Mouse (Mus musculus) cerebellum, adult 2 months (tissue): ENCODE data around the gene Hoxa1. TPM values are rescaled to one million over a fixed set of nuclear protein-coding genes. Genes with fewer than 3 reads are reported as not detected.

Experiments used
- DNase-seq, 2 experiments: peaks; one replicate each; pipeline ENCODE4 v3.0.0; 2021
- H3K27ac ChIP-seq: fragments of 200-500 bp; 2 replicates; pipeline ENCODE4 v1.5.1; 2012; ENCODE audit warnings: low read length, control low read depth, inconsistent platforms; ENCODE audit not compliant: insufficient read depth
- H3K27me3 ChIP-seq: fragments of 200-500 bp; 2 replicates; pipeline ENCODE4 v1.6.1; 2012; ENCODE audit warnings: inconsistent platforms, mild to moderate bottlenecking, low read length, moderate library complexity; ENCODE audit not compliant: control insufficient read depth, insufficient read depth
- H3K4me1 ChIP-seq: fragments of 200-500 bp; 2 replicates; pipeline ENCODE4 v1.6.1; 2011; ENCODE audit warnings: low read length; ENCODE audit not compliant: control insufficient read depth, insufficient read depth
- H3K4me3 ChIP-seq: fragments of 200-500 bp; replicated peaks from 2 replicates; pipeline ENCODE3; 2011; ENCODE audit warnings: mild to moderate bottlenecking, low read depth, low read length, control low read depth; ENCODE audit not compliant: insufficient read depth
- CTCF ChIP-seq: fragments of 200-500 bp; IDR thresholded peaks from 2 replicates; pipeline ENCODE4 v1.5.1; 2011; ENCODE audit warnings: low read depth, mild to moderate bottlenecking, control low read depth, low read length, moderate library complexity, borderline replicate concordance; ENCODE audit not compliant: insufficient read depth
- POLR2A ChIP-seq: fragments of 200-500 bp; IDR thresholded peaks from 2 replicates; pipeline ENCODE4 v1.6.1; 2011; ENCODE audit warnings: low read length, control low read depth, borderline replicate concordance; ENCODE audit not compliant: insufficient read depth
- WGBS: fragments of 180-500 bp; shearing (Covaris S2); methylation state at CpG from one replicate; pipeline ENCODE4 v1.1.7; 2018; 5-methylcytosine and 5-hydroxymethylcytosine counted together
- polyA plus RNA-seq: library from polyadenylated mRNA; depleted of rRNA; stranded (reverse); fragments of >200 nt; gene quantifications from 2 replicates; pipeline ENCODE4 v1.2.3, GENCODE M21; 2012

Gene Hoxa1
- polyA plus RNA-seq, 1 experiment = 0.80 TPM

DNA sequence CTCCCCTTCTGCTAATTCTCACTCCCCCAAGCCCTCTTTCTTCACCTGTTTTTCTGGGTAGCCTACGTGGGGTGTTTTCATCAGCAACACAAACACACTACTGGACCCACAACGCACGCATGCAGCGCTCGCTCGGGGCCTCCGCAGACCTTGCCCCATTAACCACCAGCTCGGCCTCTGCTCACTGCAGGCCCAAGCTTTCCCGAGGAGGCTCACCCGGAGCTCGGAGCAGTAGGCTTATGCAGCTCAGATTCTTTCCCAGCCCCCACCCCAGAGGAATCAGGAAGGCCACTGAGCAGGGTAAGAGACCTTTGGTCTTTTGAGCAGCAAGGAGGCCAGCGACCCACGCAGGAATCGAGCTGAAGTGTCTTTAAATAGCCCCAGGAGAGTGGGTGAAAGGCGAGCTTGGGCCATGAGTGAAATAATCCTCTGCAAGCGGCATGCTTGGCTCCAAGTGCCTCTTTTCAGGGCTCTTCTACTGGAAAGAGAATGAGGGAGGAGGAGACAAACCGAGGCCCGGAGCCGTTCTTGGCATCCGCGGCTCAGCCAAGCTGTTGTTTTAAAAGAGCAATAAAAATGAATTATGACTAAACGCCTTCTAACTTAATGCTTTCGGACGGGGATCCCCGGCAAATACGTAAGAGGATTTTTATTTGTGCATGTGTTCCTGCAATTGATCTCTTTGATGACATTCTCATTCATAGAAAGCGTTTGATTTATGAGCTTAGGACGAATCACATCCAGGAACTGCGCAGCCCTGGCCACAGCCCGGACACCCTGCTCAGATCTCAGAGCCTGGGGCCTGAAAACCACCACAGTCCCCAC, 2.6 kb upstream of the Hoxa1 start:
- no peak for DNase-seq
- TF ChIP-seq CTCF (no peak), POLR2A (no peak)
- Histone ChIP-seq H3K4me1 (no peaks in the 10 kb centered on the region; the same call in 1 of the 2 replicates), H3K27ac (no peak overlapping the region), H3K27me3 (peaks cover 24% of the 10 kb centered on the region; the same call in 1 of the 2 replicates), H3K4me3 (no peak overlapping the region)
- 4% methylated on average over 30 of the region's 30 CpGs for WGBS

DNA sequence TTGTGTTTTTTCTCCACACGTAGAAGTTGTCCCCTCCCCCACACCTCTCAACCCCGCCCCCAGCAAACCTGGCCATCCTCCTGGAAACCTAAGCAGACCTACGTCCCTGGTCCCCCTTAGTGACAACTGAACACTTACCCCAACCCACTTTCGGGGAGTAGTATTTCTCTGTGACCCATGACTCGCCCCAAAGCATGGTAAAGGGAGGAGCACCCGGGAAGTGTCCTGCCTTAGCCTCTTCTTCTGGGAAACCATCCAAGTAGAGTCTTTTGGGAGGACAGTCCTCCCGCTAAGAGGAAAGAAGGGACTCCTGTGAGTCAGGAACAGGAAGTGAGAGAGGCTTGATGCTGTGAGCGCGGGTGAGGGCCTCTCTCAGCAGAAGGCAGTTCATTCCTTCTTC, 1.9 kb upstream of the Hoxa1 start:
- TF ChIP-seq CTCF (no peak), POLR2A (no peak)
- H3K4me3 ChIP-seq = no peak overlapping the region
- H3K27ac ChIP-seq = no peak overlapping the region
- H3K4me1 ChIP-seq = no peaks in the 10 kb centered on the region; the same call in 1 of the 2 replicates
- no peak for DNase-seq
- 6% methylated on average over 9 of the region's 9 CpGs for WGBS
- peaks cover 23% of the 10 kb centered on the region; the same call in 1 of the 2 replicates for H3K27me3 ChIP-seq

DNA sequence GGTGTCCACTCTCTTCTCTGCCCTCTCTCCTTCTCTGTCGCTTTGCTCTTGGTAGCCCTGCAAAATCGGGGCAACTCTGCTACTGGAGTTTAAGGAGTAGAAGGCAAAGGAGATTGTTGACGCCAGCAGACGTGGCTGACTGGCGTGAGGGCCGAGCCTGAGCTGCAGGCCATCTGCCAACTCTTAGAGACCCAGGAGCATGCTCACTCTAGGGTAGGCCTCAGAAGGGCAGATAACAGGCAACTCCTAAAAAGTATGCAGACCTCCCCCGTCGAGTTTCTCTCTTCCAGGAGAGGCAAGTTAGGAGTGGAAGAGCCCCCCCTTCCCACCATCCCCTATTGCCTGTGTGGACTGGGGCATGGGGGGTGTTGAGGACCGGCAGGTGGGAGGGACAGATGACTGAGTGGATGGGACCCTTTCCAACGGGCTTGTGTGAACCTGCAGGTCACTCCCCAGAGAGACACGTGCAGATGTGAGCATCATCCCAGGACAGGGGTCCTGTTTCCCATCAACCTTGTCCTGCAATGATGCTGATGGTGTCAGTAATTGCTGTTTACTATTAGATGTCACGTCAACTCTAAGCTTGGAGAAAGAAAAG, 1.1 kb upstream of the Hoxa1 start:
- no peak for TF ChIP-seq POLR2A
- TF ChIP-seq CTCF = no peak
- 5% methylated on average over 12 of the region's 12 CpGs for WGBS
- H3K27ac ChIP-seq = no peak overlapping the region
- H3K27me3 ChIP-seq = peaks cover 20% of the 10 kb centered on the region; the same call in 1 of the 2 replicates
- no peak for DNase-seq
- no peak overlapping the region for H3K4me3 ChIP-seq
- H3K4me1 ChIP-seq = no peaks in the 10 kb centered on the region; the same call in 1 of the 2 replicates

DNA sequence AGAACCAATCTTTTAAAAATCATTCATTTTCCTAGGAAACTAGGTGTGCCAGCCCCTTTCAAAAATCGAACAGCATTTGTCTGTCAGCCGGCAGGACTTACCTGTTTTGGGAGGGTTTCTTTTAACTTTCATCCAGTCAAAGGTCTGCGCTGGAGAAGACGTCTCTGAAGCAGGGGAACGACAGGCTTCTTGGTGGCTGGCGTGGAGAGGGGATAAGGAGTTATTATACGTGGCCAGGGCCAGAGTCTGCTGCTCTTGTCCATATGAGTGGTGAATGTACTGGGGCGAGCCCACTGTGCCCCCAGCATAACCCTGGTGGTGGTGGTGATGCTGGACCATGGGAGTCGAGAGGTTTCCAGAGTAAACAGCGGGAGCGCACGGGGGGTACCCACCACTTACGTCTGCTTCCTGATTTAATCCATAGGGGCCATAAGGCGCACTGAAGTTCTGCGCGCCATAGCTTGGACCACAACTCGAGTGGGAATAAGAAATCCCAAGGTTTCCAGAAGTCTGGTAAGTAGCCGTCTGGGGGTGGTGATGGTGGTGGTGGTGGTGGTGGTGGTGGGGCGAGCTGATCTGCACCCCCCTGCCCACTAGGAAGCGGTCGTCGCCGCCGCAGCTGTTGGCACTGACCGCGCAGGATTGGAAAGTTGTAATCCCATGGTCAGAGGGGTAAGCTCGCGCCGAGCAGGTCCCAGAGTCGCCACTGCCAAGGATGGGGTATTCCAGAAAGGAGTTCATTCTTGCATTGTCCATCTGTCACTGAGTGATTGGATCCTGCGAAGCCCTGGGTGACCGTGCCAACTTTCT, 446 bp downstream of the Hoxa1 start:
- no peak for DNase-seq
- WGBS = 2% methylated on average over 32 of the region's 32 CpGs
- no peak for TF ChIP-seq CTCF
- no peak for TF ChIP-seq POLR2A
- peaks cover 11% of the 10 kb centered on the region; the same call in 1 of the 2 replicates for H3K27me3 ChIP-seq
- H3K4me3 ChIP-seq = no peak overlapping the region
- no peak overlapping the region for H3K27ac ChIP-seq
- no peaks in the 10 kb centered on the region; the same call in 1 of the 2 replicates for H3K4me1 ChIP-seq

DNA sequence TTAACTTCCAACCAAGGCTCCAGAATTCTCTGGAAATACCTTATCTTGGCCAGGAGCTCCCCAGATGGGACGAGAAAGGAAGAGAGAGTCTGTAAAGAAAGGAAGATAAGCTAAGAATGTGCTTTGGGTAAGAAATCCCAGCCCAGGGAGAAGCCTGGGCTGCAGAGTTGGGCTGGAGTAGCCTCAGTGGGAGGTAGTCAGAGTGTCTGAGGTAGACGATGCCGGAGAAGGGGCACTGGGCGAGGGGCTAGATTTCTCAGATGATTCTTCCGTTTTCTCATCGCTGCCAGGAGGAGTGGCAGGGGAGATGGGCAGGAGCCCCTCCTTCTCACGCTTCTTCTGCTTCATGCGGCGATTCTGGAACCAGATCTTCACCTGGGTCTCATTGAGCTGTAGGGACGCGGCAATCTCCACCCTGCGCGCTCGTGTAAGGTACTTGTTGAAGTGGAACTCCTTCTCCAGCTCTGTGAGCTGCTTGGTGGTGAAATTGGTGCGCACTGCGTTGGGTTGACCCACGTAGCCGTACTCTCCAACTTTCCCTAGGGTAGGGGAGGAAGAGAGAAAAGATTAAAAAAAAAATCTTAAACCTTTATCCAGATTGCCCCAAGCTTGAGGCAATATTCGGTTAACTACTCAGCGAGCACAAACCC, 1.4 kb downstream of the Hoxa1 start:
- no peak for DNase-seq
- no peak overlapping the region for H3K27ac ChIP-seq
- WGBS = 3% methylated on average over 20 of the region's 20 CpGs
- TF ChIP-seq POLR2A (no peak), CTCF (no peak)
- peaks cover 11% of the 10 kb centered on the region; the same call in 1 of the 2 replicates for H3K27me3 ChIP-seq
- H3K4me3 ChIP-seq = no peak overlapping the region
- no peaks in the 10 kb centered on the region; the same call in 1 of the 2 replicates for H3K4me1 ChIP-seq

DNA sequence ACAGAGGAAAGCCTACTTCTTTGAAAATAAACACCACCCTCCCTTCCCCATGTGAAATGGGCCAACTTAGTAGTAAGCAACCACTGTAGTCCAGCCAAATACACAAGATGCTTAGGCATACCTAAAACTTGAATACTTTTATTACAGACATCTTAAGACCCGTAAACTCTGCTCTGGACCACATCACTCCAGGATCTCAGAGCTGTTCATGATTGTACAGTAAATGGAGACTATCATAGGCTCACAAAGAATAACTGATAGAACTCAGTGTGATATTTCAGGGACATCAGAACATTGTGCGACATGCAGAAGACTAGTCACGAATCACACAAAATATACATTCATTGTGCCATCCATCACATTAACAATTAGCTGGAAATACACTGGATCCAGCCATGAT, 2.6 kb downstream of the Hoxa1 start:
- H3K27me3 ChIP-seq = peaks cover 13% of the 10 kb centered on the region; the same call in 1 of the 2 replicates
- no peak for DNase-seq
- no peak overlapping the region for H3K27ac ChIP-seq
- 37% methylated on average over 3 of the region's 3 CpGs for WGBS
- H3K4me1 ChIP-seq = no peaks in the 10 kb centered on the region; the same call in 1 of the 2 replicates
- H3K4me3 ChIP-seq = no peak overlapping the region
- TF ChIP-seq POLR2A (no peak), CTCF (no peak)

DNA sequence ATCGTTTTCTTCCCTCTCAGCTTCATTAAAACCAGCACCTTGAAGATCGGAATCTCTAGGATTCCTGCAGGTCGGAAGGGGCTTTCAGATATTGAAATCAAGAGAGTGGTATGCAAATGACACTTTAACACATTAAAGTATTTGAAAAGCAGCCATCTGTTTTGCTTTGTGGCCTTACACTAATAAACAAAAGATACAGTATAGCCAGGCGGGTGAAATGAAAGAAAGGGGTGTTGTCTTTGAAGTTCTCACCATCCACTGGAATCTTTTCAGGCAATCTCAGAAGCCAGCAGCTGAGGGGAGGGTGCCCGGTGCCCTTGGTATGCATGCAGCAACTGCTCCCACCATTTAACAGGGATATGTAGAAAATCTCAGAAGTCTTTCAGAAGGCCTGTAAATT, 4.1 kb downstream of the Hoxa1 start:
- Histone ChIP-seq H3K27ac (no peak overlapping the region), H3K4me3 (no peak overlapping the region), H3K27me3 (peaks cover 12% of the 10 kb centered on the region; the same call in 1 of the 2 replicates), H3K4me1 (no peaks in the 10 kb centered on the region; the same call in 1 of the 2 replicates)
- 13% methylated on average over 5 of the region's 5 CpGs for WGBS
- TF ChIP-seq POLR2A = no peak
- no peak for TF ChIP-seq CTCF
- no peak for DNase-seq
